Mouse (Mus musculus) liver, postnatal 0 days (tissue): Measurements from ENCODE around the gene Nfkb2.

Experiments
- CTCF ChIP-seq: sonication (generic); IDR thresholded peaks from 2 replicates; pipeline ENCODE4 v1.5.1; 2016; ENCODE audit warnings: antibody characterized with exemption, low read depth
- EP300 ChIP-seq: IDR thresholded peaks from 2 replicates; pipeline ENCODE4 v1.6.1; 2016; ENCODE audit warnings: antibody characterized with exemption, low read depth, mild to moderate bottlenecking

DNA sequence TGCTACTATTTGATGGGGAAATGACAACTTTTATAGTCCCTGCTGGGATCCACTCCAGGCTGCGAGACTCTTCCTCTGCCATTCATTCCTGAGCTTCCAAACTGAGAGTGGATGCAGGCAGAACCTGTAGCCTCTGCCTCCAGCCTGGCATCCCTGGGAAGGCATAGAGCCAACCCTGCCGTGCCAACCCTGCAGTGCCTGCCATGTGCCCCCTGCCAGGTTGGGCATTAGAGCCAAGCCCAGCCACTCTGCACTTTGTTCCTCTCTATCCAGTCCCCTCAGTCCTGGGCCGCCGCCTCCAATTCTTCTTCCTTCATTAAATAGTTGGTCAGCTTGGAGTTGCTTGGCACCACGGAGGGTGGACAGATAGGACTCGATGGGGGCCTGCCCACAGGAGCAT, 18.1 kb upstream of the Nfkb2 start:
- TF ChIP-seq CTCF = no peak
- no peak for TF ChIP-seq EP300
